Comparison of ENCODE assay signal across 9 mouse cellular contexts in genomic region chr8:125128305-125128704, GRCm38 (mm10).
A peak's percentile ranks its signal among the peaks of the same experiment; 100 is the strongest.
DNase-seq lines count a peak whose midpoint lies in the region; ATAC-seq and TF ChIP-seq lines count a peak whose summit lies in the region.
"Had no signal": no experiment of that assay in that cellular context is flagged by ENCODE, and none has a peak within 500 bp of the region (broad histone marks: within the 10 kb centered on the region; RNA-seq: fewer than 3 reads in every experiment).

No protein-coding gene starts in this region.

- DNase-seq in cerebellum, adult 2 months, result no peak
- no peak for DNase-seq in cerebellum, adult 11-12 months
- no peak for DNase-seq in layer of hippocampus, adult 2 months (ENCODE audit: low spot score in 2 of 2)
- no peak for DNase-seq in layer of hippocampus, adult 9-11 months
- DNase-seq in Patski (ENCODE audit: low read depth, low spot score), result no peak
- DNase-seq in lung, postnatal 36 days, result peak; percentile 51

- no peak for TF ChIP-seq POLR2A in cerebellum, adult 2 months (IDR thresholded peaks at IDR 0.05; ENCODE audit: borderline replicate concordance, insufficient read depth, low read length)
- TF ChIP-seq POLR2A in embryonic fibroblast, embryonic 13.5 days (IDR thresholded peaks at IDR 0.05; ENCODE audit: low read depth, low read length), result no peak

- CTCF ChIA-PET in Patski (lab: Charles Lee), result interaction anchor here (0.9 to 1.8 kb wide), 4 partner anchors 11 to 743 kb away, joined by 3 to 6 read pairs (median 4); no protein-coding TSS in a partner anchor

- peak; percentile 67 for TF ChIP-seq CTCF in cerebellum, adult 2 months (IDR thresholded peaks at IDR 0.05; ENCODE audit: borderline replicate concordance, insufficient read depth, low read depth, low read length)
- peak; percentile 90 for TF ChIP-seq CTCF in layer of hippocampus, adult 2 months (conservative IDR thresholded peaks at IDR 0.05)
- peak; percentile 85 for TF ChIP-seq CTCF in Patski (IDR thresholded peaks at IDR 0.05)
- peak; percentile 29; the same call in 1 of the 2 replicates for TF ChIP-seq CTCF in embryonic fibroblast, embryonic 13.5 days (IDR thresholded peaks at IDR 0.05; ENCODE audit: borderline replicate concordance, insufficient read depth, low read length)

- in situ Hi-C loops in Patski (cut with MboI; ENCODE audit: low pct_unique_long_range_greater_than_20kb), result no loop called here

- no peak overlapping the region for H3K4me3 ChIP-seq in cerebellum, adult 2 months (replicated peaks; ENCODE audit: insufficient read depth, low read depth, low read length)
- no peak overlapping the region for H3K4me3 ChIP-seq in layer of hippocampus, adult 2 months
- H3K4me3 ChIP-seq in embryonic fibroblast, embryonic 13.5 days (ENCODE audit: insufficient read depth, low read length), result no peak overlapping the region
- H3K4me3 ChIP-seq: neural tube, embryonic 12.5 days had no signal

- 28% methylated on average over 6 of the region's 6 CpGs for WGBS in cerebellum, adult 2 months

- POLR2A ChIA-PET in Patski (lab: Charles Lee), result no interaction called here

- no peak for ATAC-seq in Patski
- ATAC-seq in erythroblast, adult 5-6 weeks (replicated peaks; ENCODE audit: low FRiP score, poor library complexity, severe bottlenecking), result no peak

- H3K27me3 ChIP-seq in cerebellum, adult 2 months (ENCODE audit: control insufficient read depth, insufficient read depth, low read length), result no peaks in the 10 kb centered on the region
- peaks cover 20% of the 10 kb centered on the region for H3K27me3 ChIP-seq in Patski
- H3K27me3 ChIP-seq: neural tube, embryonic 12.5 days had no signal

- H3K4me1 ChIP-seq in cerebellum, adult 2 months (ENCODE audit: control insufficient read depth, insufficient read depth, low read length), result no peaks in the 10 kb centered on the region
- 0 out of 2 replicates have a peak, but pooled peaks cover 3% of the 10 kb centered on the region for H3K4me1 ChIP-seq in embryonic fibroblast, embryonic 13.5 days (ENCODE audit: control insufficient read depth, insufficient read depth, low read length)
- H3K4me1 ChIP-seq: neural tube, embryonic 12.5 days had no signal

- H3K27ac ChIP-seq in cerebellum, adult 2 months (ENCODE audit: insufficient read depth, low read length), result no peak overlapping the region
- no peak overlapping the region for H3K27ac ChIP-seq in layer of hippocampus, adult 2 months
- H3K27ac ChIP-seq in embryonic fibroblast, embryonic 13.5 days (ENCODE audit: insufficient read depth, low read length), result no peak overlapping the region
- H3K27ac ChIP-seq: neural tube, embryonic 12.5 days had no signal

Comparison
In these comparisons a context has a peak if more than half of its experiments do, and no peak if none do; other contexts are left out.
1. CTCF ChIP-seq: peak in every context shown above with its lines; median percentile 90 in layer of hippocampus, adult 2 months; 85 in Patski; 67 in cerebellum, adult 2 months; 29 in embryonic fibroblast, embryonic 13.5 days.